In the genomic region with DNA sequence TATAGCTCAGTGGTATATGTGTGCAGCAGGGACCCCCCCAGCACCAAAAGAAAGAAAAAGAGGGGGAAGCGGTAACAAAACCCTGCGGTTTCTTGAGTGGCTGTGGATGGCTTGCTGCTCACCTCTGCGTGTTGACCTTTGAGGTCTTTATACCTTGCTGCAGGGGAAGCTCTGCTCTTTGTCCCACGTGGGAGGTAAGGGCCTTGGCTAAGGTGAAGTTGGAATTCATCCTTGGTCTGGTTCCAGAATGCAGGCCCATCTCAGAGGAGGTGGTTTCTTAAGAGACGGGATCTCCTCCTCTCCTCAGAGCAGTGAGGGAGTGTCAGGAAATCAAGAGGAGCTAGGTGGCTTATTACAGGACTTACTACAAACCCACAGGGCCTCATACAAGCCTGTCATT, we compare ENCODE assay signal across 21 mouse cellular contexts. TPM values are rescaled to one million over a fixed set of nuclear protein-coding genes. Genes with fewer than 3 reads are reported as not detected.
A peak's percentile ranks its signal among the peaks of the same experiment; 100 is the strongest.
DNase-seq lines count a peak whose midpoint lies in the region; ATAC-seq and TF ChIP-seq lines count a peak whose summit lies in the region.
"Had no signal": no experiment of that assay in that cellular context is flagged by ENCODE, and none has a peak within 500 bp of the region (broad histone marks: within the 10 kb centered on the region; RNA-seq: fewer than 3 reads in every experiment).

No protein-coding gene starts in this region.

- H3K4me2 ChIP-seq in heart, postnatal 0 days (ENCODE audit: low read depth, low read length): no peak overlapping the region
- H3K4me2 ChIP-seq in liver, embryonic 13.5 days: no peak overlapping the region
- no peak overlapping the region for H3K4me2 ChIP-seq in liver, postnatal 0 days (ENCODE audit: low read depth, low read length)
- H3K4me2 ChIP-seq: embryonic facial prominence, embryonic 13.5 days; forebrain, embryonic 12.5 days; heart, embryonic 11.5 days; hindbrain, embryonic 12.5 days had no signal

- no peak for ATAC-seq in heart, postnatal 0 days (ENCODE audit: insufficient read depth, low read depth)
- no peak for ATAC-seq in liver, embryonic 13.5 days (ENCODE audit: low read depth)
- no peak for ATAC-seq in liver, postnatal 0 days
- ATAC-seq: activated CD4-positive, CD25-positive, alpha-beta regulatory T cell, adult 4 months; forebrain, embryonic 16.5 days had no signal

- no peak overlapping the region for H3K4me3 ChIP-seq in heart, postnatal 0 days (ENCODE audit: low read depth, low read length)
- no peak overlapping the region for H3K4me3 ChIP-seq in liver, embryonic 13.5 days (replicated peaks)
- no peak overlapping the region for H3K4me3 ChIP-seq in liver, postnatal 0 days (ENCODE audit: low read depth, low read length)
- H3K4me3 ChIP-seq: embryonic facial prominence, embryonic 13.5 days; forebrain, embryonic 12.5 days; heart, adult 2 months; hindbrain, embryonic 12.5 days had no signal

- H3K9ac ChIP-seq in heart, postnatal 0 days (replicated peaks; ENCODE audit: low read depth, low read length): no peak overlapping the region
- H3K9ac ChIP-seq in liver, embryonic 13.5 days: no peak overlapping the region
- no peak overlapping the region for H3K9ac ChIP-seq in liver, postnatal 0 days (replicated peaks)
- H3K9ac ChIP-seq: embryonic facial prominence, embryonic 13.5 days; forebrain, embryonic 12.5 days; hindbrain, embryonic 12.5 days had no signal

- DNase-seq in heart, postnatal 0 days (ENCODE audit: low spot score): peak; percentile 2
- no peak for DNase-seq in heart, postnatal 14 days
- DNase-seq in kidney, adult 9 months: peak; percentile 49
- DNase-seq in kidney, postnatal 10 days: no peak
- no peak for DNase-seq in liver, embryonic 13.5 days
- DNase-seq in liver, postnatal 0 days: no peak
- peak; percentile 33 to 49 for DNase-seq in kidney, postnatal 36 days
- no peak for DNase-seq in cerebellum, adult 9-11 months
- DNase-seq: adrenal gland, postnatal 14 days; cerebellum, adult 11-12 months; cerebellum, adult 9-10 months; cerebellum, postnatal 36 days; gastrocnemius, postnatal 10 days; heart, adult 2 months; heart, postnatal 4 days had no signal

- no peaks in the 10 kb centered on the region for H3K27me3 ChIP-seq in heart, postnatal 0 days (ENCODE audit: control insufficient read depth, insufficient read depth, low read length)
- no peaks in the 10 kb centered on the region for H3K27me3 ChIP-seq in liver, embryonic 13.5 days
- H3K27me3 ChIP-seq in liver, postnatal 0 days (ENCODE audit: insufficient read depth, low read length): no peaks in the 10 kb centered on the region
- H3K27me3 ChIP-seq: embryonic facial prominence, embryonic 13.5 days; forebrain, embryonic 12.5 days; hindbrain, embryonic 12.5 days had no signal

- WGBS in heart, postnatal 0 days: 91% methylated on average over 5 of the region's 5 CpGs
- WGBS in liver, embryonic 13.5 days (ENCODE audit: insufficient replicate concordance): 91% methylated on average over 5 of the region's 5 CpGs
- 87% methylated on average over 5 of the region's 5 CpGs for WGBS in liver, postnatal 0 days (ENCODE audit: insufficient replicate concordance)

- intact Hi-C loops in heart, postnatal 14 days (cut with DNase I): no loop called here

- 0 out of 2 replicates have a peak, but pooled peaks cover 1% of the 10 kb centered on the region for H3K36me3 ChIP-seq in heart, postnatal 0 days (replicated peaks; ENCODE audit: control insufficient read depth, insufficient read depth, low read length)
- peaks cover 29% of the 10 kb centered on the region for H3K36me3 ChIP-seq in liver, embryonic 13.5 days
- peaks cover 10% of the 10 kb centered on the region for H3K36me3 ChIP-seq in liver, postnatal 0 days (replicated peaks; ENCODE audit: insufficient read depth, low read length)

- no peak for TF ChIP-seq CTCF in heart, postnatal 0 days (IDR thresholded peaks at IDR 0.05; ENCODE audit: low read depth)
- TF ChIP-seq CTCF in liver, postnatal 0 days (IDR thresholded peaks at IDR 0.05; ENCODE audit: low read depth): no peak

- H3K9me3 ChIP-seq in heart, postnatal 0 days (replicated peaks; ENCODE audit: control insufficient read depth, low read length): no peaks in the 10 kb centered on the region
- H3K9me3 ChIP-seq in liver, embryonic 13.5 days (replicated peaks): no peaks in the 10 kb centered on the region
- no peaks in the 10 kb centered on the region for H3K9me3 ChIP-seq in liver, postnatal 0 days (ENCODE audit: low read length)
- H3K9me3 ChIP-seq: embryonic facial prominence, embryonic 13.5 days; forebrain, embryonic 12.5 days; hindbrain, embryonic 12.5 days had no signal

- TF ChIP-seq EP300 in heart, postnatal 0 days (IDR thresholded peaks at IDR 0.05; ENCODE audit: low read depth): no peak
- no peak for TF ChIP-seq EP300 in liver, postnatal 0 days (IDR thresholded peaks at IDR 0.05; ENCODE audit: low read depth)

- H3K27ac ChIP-seq in heart, postnatal 0 days (ENCODE audit: low read depth): no peak overlapping the region
- peak overlapping the region; percentile 70 for H3K27ac ChIP-seq in liver, embryonic 13.5 days
- H3K27ac ChIP-seq in liver, postnatal 0 days (ENCODE audit: low read depth): no peak overlapping the region; the same call in 1 of the 2 replicates
- H3K27ac ChIP-seq: embryonic facial prominence, embryonic 13.5 days; forebrain, embryonic 12.5 days; heart, adult 2 months; hindbrain, embryonic 12.5 days had no signal

- H3K4me1 ChIP-seq in heart, postnatal 0 days (ENCODE audit: control insufficient read depth, insufficient read depth): peaks cover 31% of the 10 kb centered on the region
- peaks cover 90% of the 10 kb centered on the region for H3K4me1 ChIP-seq in liver, embryonic 13.5 days (replicated peaks)
- peaks cover 61% of the 10 kb centered on the region for H3K4me1 ChIP-seq in liver, postnatal 0 days (ENCODE audit: insufficient read depth)
- H3K4me1 ChIP-seq: forebrain, embryonic 12.5 days had no signal

RNA-seq across cellular contexts. Expression of a gene that starts 21.1 kb away (rescaled TPM):
- 5.1 and 5.9 TPM in 2 replicates for total RNA-seq in heart, postnatal 0 days (2014; rRNA removed; ENCODE audit: low replicate concordance)
- 1.8 and 2.3 TPM in 2 replicates for polyA plus RNA-seq in heart, postnatal 0 days (2015; fragmentation: Nextera tagmentation; extraction: Ambion mirVana)
- 1 to 10 TPM; 2.4 to 3.3 TPM for total RNA-seq in heart, postnatal 14 days (2021)
- 15.3 and 16.7 TPM in 2 replicates for polyA plus RNA-seq in liver, embryonic 13.5 days (2015; fragmentation: Nextera tagmentation; extraction: Ambion mirVana)
- 6.9 and 7.5 TPM in 2 replicates for polyA plus RNA-seq in liver, postnatal 0 days (2015; fragmentation: Nextera tagmentation; extraction: Ambion mirVana)

Comparison
In these comparisons a context has a peak if more than half of its experiments do, and no peak if none do; other contexts are left out.
1. DNase-seq: peak in heart, postnatal 0 days (single experiment), kidney, adult 9 months (single experiment) and kidney, postnatal 36 days (2 of 2); none in heart, postnatal 14 days (0 of 2), kidney, postnatal 10 days (single experiment), liver, embryonic 13.5 days (single experiment), liver, postnatal 0 days (single experiment) and cerebellum, adult 9-11 months (single experiment).